Mouse (Mus musculus) hindbrain, embryonic 13.5 days (tissue): ENCODE measurements around the gene Gfod2. TPM values are rescaled to one million over a fixed set of nuclear protein-coding genes. Genes with fewer than 3 reads are reported as not detected.
A peak's percentile ranks its signal among the peaks of the same experiment; 100 is the strongest.

ENCODE experiments used
- ATAC-seq: fragments of 200-750 bp; cut with Nextera tagmentation; 2 replicates; pipeline ENCODE4 v1.8.0; 2017; ENCODE audit warnings: moderate TSS enrichment; ENCODE audit not compliant: low FRiP score
- H3K27ac ChIP-seq: fragments of 300-500 bp; sonication (generic); 2 replicates; pipeline ENCODE4 v1.5.1; 2015; ENCODE audit warnings: inconsistent platforms, mild to moderate bottlenecking, moderate library complexity
- H3K27me3 ChIP-seq: fragments of 300-500 bp; sonication (generic); 2 replicates; pipeline ENCODE4 v1.6.1; 2015; ENCODE audit warnings: mild to moderate bottlenecking, inconsistent platforms
- H3K36me3 ChIP-seq: fragments of 300-500 bp; sonication (generic); 2 replicates; pipeline ENCODE4 v1.6.1; 2015; ENCODE audit warnings: mild to moderate bottlenecking, inconsistent platforms
- H3K4me1 ChIP-seq: fragments of 300-500 bp; sonication (generic); replicated peaks from 2 replicates; pipeline ENCODE4 v1.6.1; 2015; ENCODE audit warnings: inconsistent platforms
- H3K4me2 ChIP-seq: fragments of 300-500 bp; sonication (generic); 2 replicates; pipeline ENCODE4 v1.6.1; 2015; ENCODE audit warnings: inconsistent platforms, mild to moderate bottlenecking, moderate library complexity
- H3K4me3 ChIP-seq: fragments of 300-500 bp; sonication (generic); 2 replicates; pipeline ENCODE4 v1.5.1; 2015; ENCODE audit warnings: mild to moderate bottlenecking, inconsistent platforms
- H3K9ac ChIP-seq: fragments of 300-500 bp; sonication (generic); 2 replicates; pipeline ENCODE4 v1.6.1; 2015; ENCODE audit warnings: mild to moderate bottlenecking, inconsistent platforms
- H3K9me3 ChIP-seq: fragments of 300-500 bp; sonication (generic); 2 replicates; pipeline ENCODE4 v1.6.1; 2016; ENCODE audit warnings: inconsistent platforms
- WGBS: fragments of 180-500 bp; shearing (Covaris S2); methylation state at CpG from one replicate; pipeline ENCODE4 v1.1.7; 2015; 5-methylcytosine and 5-hydroxymethylcytosine counted together
- polyA plus RNA-seq: library from polyadenylated mRNA; unstranded; fragments of >200 nt; fragmentation: Nextera tagmentation; extraction: Ambion mirVana; gene quantifications from 2 replicates; pipeline ENCODE4 v1.2.1, GENCODE M21; 2015

Gene Gfod2
- polyA plus RNA-seq, 1 experiment from 2014 or later, result 90.7 TPM

- Histone ChIP-seq H3K36me3 (peaks cover 30% of the 10 kb centered on the region), H3K27ac (no peak overlapping the region), H3K4me3 (no peak overlapping the region), H3K9ac (no peak overlapping the region), H3K4me2 (no peak overlapping the region), H3K9me3 (no peaks in the 10 kb centered on the region), H3K4me1 (peaks cover 10% of the 10 kb centered on the region), H3K27me3 (no peaks in the 10 kb centered on the region)
- 91% methylated on average over 3 of the region's 3 CpGs for WGBS
- no peak for ATAC-seq
Observed at GRCm38 (mm10) chr8:105712286-105712685, 46.2 kb downstream of the Gfod2 start.

- H3K9me3 ChIP-seq, result no peaks in the 10 kb centered on the region
- no peak overlapping the region for H3K9ac ChIP-seq
- 65% methylated on average over 12 of the region's 14 CpGs for WGBS
- no peaks in the 10 kb centered on the region for H3K27me3 ChIP-seq
- no peak overlapping the region for H3K27ac ChIP-seq
- H3K36me3 ChIP-seq, result peaks cover 5% of the 10 kb centered on the region
- H3K4me2 ChIP-seq, result no peak overlapping the region
- H3K4me1 ChIP-seq, result peaks cover 23% of the 10 kb centered on the region
- no peak overlapping the region for H3K4me3 ChIP-seq
- no peak for ATAC-seq
Observed at GRCm38 (mm10) chr8:105709317-105709716, 49.1 kb downstream of the Gfod2 start.

- no peaks in the 10 kb centered on the region for H3K9me3 ChIP-seq
- no peak overlapping the region for H3K4me2 ChIP-seq
- no peaks in the 10 kb centered on the region for H3K27me3 ChIP-seq
- H3K4me3 ChIP-seq, result no peak overlapping the region
- H3K27ac ChIP-seq, result no peak overlapping the region
- H3K36me3 ChIP-seq, result peaks cover 9% of the 10 kb centered on the region
- ATAC-seq, result no peak
- WGBS, result 96% methylated on average over 8 of the region's 8 CpGs
- H3K4me1 ChIP-seq, result peaks cover 23% of the 10 kb centered on the region
- H3K9ac ChIP-seq, result no peak overlapping the region
Observed at GRCm38 (mm10) chr8:105708675-105709074, 49.8 kb downstream of the Gfod2 start.

- WGBS, result under 1% methylated on average over 55 of the region's 55 CpGs
- ATAC-seq, result peak; percentile 78
- Histone ChIP-seq H3K4me2 (peak within 1 kb of the TSS; percentile 95), H3K4me3 (peak within 1 kb of the TSS; percentile 63), H3K27me3 (no peaks in the 10 kb centered on the region), H3K4me1 (peaks cover 23% of the 10 kb centered on the region), H3K36me3 (peaks cover 19% of the 10 kb centered on the region), H3K27ac (no peak within 1 kb of the TSS), H3K9me3 (no peaks in the 10 kb centered on the region), H3K9ac (peak within 1 kb of the TSS; percentile 75)
Observed at GRCm38 (mm10) chr8:105707498-105708403, 50.7 kb downstream of the Gfod2 start, which contains the start of the genes 4933405L10Rik and Enkd1. Gene 4933405L10Rik, plus strand, starts transcription at chr8:105707655. Gene Enkd1, minus strand, starts transcription at chr8:105708210.

- Histone ChIP-seq H3K4me2 (peak overlapping the region; percentile 95), H3K27ac (no peak overlapping the region), H3K4me1 (peaks cover 35% of the 10 kb centered on the region), H3K9ac (peak overlapping the region; percentile 3; the same call in 1 of the 2 replicates), H3K4me3 (0 out of 2 replicates have a peak overlapping the region, but pooled peaks have one; percentile 63), H3K27me3 (no peaks in the 10 kb centered on the region), H3K36me3 (peaks cover 21% of the 10 kb centered on the region), H3K9me3 (no peaks in the 10 kb centered on the region)
- no peak for ATAC-seq
- 81% methylated on average over 12 of the region's 12 CpGs for WGBS
Observed at GRCm38 (mm10) chr8:105706426-105706825, 52.0 kb downstream of the Gfod2 start.

GRCm38 (mm10) chr8:105704955-105705354 lies 53.5 kb downstream of the Gfod2 start:
- no peak for ATAC-seq
- Histone ChIP-seq H3K4me3 (no peak overlapping the region), H3K9me3 (no peaks in the 10 kb centered on the region), H3K27ac (no peak overlapping the region), H3K27me3 (no peaks in the 10 kb centered on the region), H3K4me1 (peaks cover 41% of the 10 kb centered on the region), H3K36me3 (peaks cover 21% of the 10 kb centered on the region), H3K4me2 (no peak overlapping the region), H3K9ac (no peak overlapping the region)
- WGBS, result 91% methylated on average over 6 of the region's 6 CpGs

- no peak for ATAC-seq
- Histone ChIP-seq H3K4me3 (no peak overlapping the region), H3K27ac (no peak overlapping the region), H3K4me1 (peaks cover 48% of the 10 kb centered on the region), H3K36me3 (peaks cover 21% of the 10 kb centered on the region), H3K4me2 (no peak overlapping the region), H3K9ac (no peak overlapping the region), H3K27me3 (no peaks in the 10 kb centered on the region), H3K9me3 (no peaks in the 10 kb centered on the region)
- WGBS, result 92% methylated on average over 34 of the region's 34 CpGs
Observed at GRCm38 (mm10) chr8:105704146-105704812, 54.2 kb downstream of the Gfod2 start.

GRCm38 (mm10) chr8:105702731-105703415 lies 55.6 kb downstream of the Gfod2 start:
- no peak for ATAC-seq
- WGBS, result 94% methylated on average over 24 of the region's 24 CpGs
- Histone ChIP-seq H3K4me1 (peaks cover 45% of the 10 kb centered on the region), H3K4me3 (no peak overlapping the region), H3K9ac (no peak overlapping the region), H3K36me3 (peaks cover 32% of the 10 kb centered on the region), H3K4me2 (peak overlapping the region; percentile 95), H3K27me3 (no peaks in the 10 kb centered on the region), H3K9me3 (no peaks in the 10 kb centered on the region), H3K27ac (no peak overlapping the region)

- Histone ChIP-seq H3K4me1 (peaks cover 36% of the 10 kb centered on the region), H3K9me3 (no peaks in the 10 kb centered on the region), H3K36me3 (peaks cover 40% of the 10 kb centered on the region), H3K4me3 (peak overlapping the region; percentile 71), H3K4me2 (peak overlapping the region; percentile 95), H3K27me3 (no peaks in the 10 kb centered on the region), H3K9ac (peak overlapping the region; percentile 82), H3K27ac (peak overlapping the region; percentile 94)
- WGBS, result 37% methylated on average over 18 of the region's 18 CpGs
- peak; percentile 12 for ATAC-seq
Observed at GRCm38 (mm10) chr8:105702001-105702401, 56.5 kb downstream of the Gfod2 start.

GRCm38 (mm10) chr8:105700966-105701824 lies 57.3 kb downstream of the Gfod2 start, which contains the start of the genes Acd and Pard6a:
Gene Acd, minus strand, starts transcription at chr8:105701102.
Gene Pard6a, plus strand, starts transcription at chr8:105701148.
- Histone ChIP-seq H3K4me1 (peaks cover 28% of the 10 kb centered on the region), H3K27me3 (no peaks in the 10 kb centered on the region), H3K4me2 (peak within 1 kb of the TSS; percentile 95), H3K27ac (peak within 1 kb of the TSS; percentile 94), H3K9me3 (no peaks in the 10 kb centered on the region), H3K4me3 (peak within 1 kb of the TSS; percentile 71), H3K9ac (peak within 1 kb of the TSS; percentile 82), H3K36me3 (peaks cover 48% of the 10 kb centered on the region)
- WGBS, result under 1% methylated on average over 60 of the region's 60 CpGs
- peak; percentile 77 for ATAC-seq

GRCm38 (mm10) chr8:105700566-105700965 lies 57.9 kb downstream of the Gfod2 start:
- peaks cover 28% of the 10 kb centered on the region for H3K4me1 ChIP-seq
- no peaks in the 10 kb centered on the region for H3K27me3 ChIP-seq
- peak overlapping the region; percentile 82 for H3K9ac ChIP-seq
- ATAC-seq, result peak; percentile 51
- peak overlapping the region; percentile 71 for H3K4me3 ChIP-seq
- under 1% methylated on average over 21 of the region's 21 CpGs for WGBS
- H3K36me3 ChIP-seq, result peaks cover 55% of the 10 kb centered on the region
- H3K9me3 ChIP-seq, result no peaks in the 10 kb centered on the region
- H3K27ac ChIP-seq, result peak overlapping the region; percentile 94
- peak overlapping the region; percentile 95 for H3K4me2 ChIP-seq
